Mouse (Mus musculus): ENCODE data around the gene Rpgrip1l.
A peak's percentile ranks its signal among the peaks of the same experiment; 100 is the strongest.

The Rpgrip1l gene

DNA sequence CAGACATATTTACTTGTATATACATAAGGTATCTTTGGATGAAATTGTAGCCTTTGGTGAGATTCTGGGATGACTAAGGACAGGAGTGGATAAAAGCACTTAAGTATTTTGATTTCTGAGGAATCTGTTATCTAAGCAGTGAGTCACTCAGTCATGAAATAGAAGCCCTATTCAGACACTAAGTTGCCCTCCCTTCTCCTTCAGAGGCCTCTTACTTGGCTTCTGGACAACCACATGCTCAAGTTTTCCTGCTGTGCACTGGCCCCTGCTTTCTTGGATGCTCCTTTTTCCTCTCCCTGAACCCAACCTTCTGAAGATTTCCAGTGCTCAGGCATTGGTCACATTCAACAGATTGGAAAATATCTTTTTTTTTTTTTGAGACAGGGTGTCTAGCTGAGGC, 48.5 kb downstream of the Rpgrip1l start:
- no peak for DNase-seq

DNA sequence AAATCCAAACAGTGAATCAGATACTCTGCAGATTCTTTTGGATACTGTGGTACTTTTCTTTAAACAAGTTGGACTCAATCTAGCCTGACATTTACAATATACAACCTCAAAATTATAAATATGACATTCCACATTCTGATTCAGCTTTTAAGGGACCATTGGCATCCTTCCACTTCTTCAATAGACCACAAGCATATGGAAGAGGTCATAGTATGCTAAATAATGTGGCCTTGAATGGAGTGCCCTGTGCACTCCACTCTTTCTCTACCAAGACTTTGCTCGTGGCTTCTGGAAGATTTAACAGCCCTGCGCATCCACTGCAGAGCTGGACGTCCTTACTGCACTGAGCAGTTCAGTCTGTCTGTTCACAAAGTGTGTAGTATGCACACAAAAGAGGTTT, 49.1 kb downstream of the Rpgrip1l start:
- DNase-seq: no peak

DNA sequence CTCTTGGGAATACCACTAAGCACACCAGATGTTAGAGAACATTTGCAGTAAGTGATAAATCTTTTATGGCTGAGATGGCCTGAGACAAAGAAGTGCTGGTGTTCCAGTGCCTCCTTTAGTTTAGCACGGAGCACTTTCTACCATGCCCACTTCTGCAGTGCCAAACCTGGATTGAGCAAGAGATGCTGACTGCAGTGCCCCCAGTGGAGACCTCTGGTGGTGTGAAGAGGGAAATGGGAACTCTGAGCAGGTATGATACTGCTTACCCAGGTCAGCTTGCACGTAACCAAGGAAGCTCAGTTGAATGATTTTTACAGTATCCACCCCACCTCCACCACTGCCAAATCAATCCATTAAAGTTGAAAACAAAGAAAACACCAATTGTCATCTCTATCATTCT, 51.5 kb downstream of the Rpgrip1l start:
- peak; percentile 17 to 19 for DNase-seq

DNA sequence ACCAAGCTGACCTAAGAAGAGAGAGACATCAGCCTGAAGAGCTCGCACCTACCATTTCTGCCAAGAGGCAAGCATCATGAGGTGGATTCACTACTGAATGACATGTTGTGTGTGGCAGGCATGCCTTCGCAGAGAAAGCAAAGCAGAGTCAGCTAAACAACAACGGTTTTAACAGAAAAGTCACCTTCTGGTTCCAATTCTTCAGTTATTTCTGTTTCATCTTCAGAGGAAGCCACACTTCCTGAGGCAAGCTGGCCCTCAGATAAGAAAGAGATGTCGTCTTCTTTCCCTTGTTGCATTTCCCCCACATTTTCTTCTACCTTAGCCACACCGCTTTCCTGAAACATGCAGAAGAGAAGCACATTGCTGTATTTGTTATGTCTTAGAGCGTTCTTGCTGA, 62.1 kb downstream of the Rpgrip1l start:
- no peak for DNase-seq

DNA sequence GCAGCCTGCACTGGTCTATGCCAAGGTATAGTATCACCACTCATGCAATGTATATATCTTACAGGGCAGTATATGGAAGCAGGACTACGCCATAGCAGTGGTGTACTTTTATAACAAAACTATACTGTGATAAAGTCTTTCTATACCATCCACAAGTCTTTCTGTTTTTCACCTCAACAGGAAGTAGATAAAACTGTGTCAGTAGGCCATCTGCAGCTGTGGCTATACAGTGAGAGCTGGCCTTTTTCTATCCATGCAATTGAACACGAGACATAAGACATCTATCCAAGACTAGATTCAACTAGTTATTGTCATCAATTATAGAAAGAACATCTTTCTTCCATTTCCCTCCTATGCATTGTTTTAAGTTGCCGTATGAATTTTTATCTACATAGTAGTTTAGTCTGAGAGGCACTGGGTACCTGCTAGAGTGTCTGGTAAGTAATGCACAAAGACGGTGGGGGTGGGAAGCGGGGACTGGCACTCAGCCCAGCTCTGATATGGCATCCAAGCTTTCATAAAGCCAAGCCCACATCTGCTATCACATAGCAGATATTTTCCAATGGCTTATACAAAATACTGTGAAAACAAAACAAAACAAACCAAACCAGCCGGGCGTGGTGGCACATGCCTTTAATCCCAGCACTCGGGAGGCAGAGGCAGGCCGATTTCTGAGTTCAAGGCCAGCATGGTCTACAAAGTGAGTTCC, 63.1 kb downstream of the Rpgrip1l start:
- peak; percentile 26 to 49 for DNase-seq

DNA sequence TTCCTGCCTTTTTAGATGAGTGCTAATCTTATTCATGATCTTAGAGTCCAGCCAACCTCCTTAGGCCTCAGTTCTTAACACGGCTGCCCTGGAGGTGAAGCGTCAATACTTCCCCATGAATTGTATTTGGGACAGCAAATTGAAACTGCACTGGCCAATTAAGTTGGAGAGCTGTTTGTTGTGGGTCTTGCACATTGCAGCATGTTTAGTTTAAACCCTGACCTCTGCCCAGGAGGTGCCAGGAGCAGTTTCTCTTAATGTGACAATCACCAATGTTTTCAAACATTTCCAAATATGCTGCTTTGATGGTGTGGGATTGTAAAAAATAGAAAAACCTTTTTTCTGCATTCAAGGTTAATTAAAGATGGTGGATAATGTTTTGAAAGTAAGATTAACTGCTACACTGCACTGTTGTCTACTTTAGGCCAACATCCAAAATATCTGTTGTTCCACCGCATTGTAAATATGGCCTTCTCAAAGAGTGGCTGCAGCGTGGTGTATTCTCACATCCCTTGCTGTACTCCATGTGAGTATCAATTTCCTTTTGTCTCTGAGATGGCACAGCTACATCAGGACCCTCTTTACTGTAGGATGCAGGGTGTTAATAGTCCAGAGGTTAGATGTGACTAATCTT, 67.1 kb downstream of the Rpgrip1l start:
- no peak for DNase-seq

DNA sequence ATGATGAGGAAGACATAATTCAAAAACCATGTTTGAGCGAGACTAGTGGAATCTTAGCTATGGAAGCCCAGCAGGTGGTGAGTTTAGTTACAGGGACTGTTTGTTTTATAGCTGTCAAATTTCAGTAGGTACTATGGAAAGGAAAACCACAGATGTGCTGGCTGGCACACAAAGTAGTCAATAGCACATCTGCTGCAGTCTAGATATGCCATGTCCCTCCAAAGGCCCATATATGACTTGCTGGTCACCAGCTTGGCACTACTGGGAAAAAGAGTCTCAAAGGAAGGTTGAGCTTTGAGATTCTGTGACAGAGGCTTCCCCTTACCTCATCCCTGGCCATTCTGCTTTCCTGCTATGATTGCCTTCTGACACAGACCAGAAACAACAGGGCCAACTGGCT, 70.3 kb downstream of the Rpgrip1l start:
- no peak for DNase-seq

DNA sequence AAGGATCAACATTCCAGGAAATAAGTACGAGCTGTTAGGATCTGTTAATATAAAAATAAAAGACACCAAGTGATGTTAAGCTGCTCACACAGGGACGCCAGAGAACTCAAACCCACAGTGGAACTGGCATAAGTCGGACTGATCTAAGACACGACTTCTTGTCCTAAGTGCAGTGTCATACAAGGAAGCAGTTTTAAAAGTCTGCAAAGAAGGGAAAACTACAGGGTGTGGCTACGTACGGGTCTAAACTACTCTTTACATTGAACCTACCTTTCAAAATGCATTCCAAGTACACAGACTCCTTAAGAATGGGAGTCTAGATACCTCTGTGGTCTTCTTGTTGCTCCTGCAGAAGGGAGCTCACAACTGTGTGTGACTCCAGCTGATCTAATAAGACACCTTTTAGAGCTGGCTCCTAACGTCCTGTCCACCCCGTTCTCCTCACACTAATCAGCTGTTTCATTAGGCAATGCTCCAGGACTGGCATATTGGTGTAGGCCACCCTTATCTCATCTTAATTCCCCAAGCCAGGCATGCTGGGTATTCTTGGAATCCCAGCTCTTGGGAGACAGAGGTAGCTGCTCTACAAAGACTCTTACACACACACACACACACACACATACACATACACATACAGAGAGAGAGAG, 71.1 kb downstream of the Rpgrip1l start:
- no peak for DNase-seq

DNA sequence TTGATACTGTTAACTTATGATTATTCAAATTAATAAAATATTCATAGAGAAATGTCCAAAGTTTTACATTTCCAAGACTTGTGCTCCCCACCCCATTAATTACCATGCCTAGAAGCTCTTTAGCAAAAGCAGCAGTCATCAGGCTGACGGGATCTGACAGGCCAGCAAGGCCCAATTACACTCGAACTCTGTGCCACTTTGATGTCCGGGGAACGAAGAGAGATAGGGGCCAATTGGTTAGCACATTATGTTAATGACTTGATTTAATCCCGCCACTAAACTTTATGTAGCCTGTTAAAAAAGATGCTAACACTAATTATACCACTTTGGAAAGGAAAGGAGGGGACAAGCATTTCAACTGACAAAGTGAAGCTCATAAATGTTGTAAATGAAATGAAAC, 71.7 kb downstream of the Rpgrip1l start:
- no peak for DNase-seq

DNA sequence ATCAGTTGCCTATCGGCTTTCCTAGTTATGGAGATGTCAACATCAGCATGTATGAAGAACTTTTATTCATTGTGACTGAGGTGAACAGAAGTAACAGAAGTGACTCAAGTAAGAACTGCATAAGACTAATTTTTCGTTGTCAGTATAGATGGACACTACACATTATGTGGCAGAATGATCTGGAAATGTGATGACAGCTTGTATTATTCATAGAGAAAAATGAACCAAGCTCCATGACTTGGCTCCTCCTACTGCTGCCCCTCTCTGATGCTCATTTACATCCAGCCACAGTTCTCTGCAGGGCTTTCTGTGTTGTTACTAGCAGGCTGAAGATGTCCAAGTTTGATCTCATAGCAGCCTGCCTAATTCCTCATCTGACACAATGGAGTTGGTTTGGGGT, 75.9 kb downstream of the Rpgrip1l start:
- no peak for DNase-seq

DNA sequence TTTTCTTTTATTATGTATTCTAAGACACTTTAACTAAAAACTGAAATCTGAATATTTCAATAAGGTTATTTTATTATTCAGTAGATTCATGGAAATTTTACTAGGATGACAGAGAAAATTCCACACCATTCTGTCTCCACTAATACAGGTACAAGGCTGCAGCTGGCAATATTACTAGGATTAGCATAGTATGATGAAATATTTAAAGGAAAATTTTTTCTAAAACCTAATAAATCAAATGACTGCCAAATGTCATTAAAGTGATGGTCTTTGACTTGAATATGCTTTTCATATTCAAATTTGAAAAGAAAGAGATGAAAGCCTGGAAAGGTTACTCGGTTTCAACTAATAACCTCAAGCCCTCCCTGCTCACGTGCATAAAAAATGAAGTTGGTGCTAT, 79.0 kb downstream of the Rpgrip1l start:
- DNase-seq: no peak

DNA sequence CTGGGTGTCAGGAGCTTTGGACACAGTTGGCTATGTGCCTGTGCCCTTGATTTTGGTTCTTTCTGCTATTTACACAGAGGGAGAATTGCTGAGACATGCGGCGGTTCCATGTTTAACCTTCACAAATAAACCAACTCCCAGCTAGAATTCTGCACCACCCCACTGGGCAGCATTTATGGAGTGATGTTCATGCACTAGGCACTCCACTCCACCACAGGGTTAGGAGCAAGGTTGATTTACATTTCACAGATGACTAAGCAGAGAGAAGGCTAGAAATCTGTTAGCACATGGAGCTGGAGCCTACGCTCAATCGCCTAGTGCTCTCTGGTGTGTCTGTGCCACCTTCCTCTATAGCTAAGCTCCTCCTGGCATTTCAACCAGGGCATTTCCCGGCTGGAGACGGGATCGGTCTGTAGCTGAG, 85.6 kb downstream of the Rpgrip1l start:
- DNase-seq: peak; percentile 9 to 29

DNA sequence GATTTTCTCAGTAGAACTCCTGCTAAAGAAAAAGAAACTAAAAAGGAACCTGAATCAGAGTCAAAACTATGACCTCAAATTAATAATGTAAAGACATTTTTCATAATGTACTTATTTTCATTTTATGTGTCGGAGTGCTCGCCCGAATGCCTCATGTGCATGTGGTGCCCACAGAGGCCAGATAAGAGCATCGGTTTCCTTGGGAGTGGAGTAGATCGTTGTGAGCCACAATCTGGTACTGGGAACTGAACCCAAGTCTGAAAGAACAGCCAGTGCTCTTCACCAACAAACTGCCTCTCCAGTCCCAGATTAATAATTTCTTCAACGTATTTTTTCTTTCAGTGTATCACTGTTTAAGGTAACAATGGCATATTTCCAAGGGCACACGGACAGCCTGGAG, 88.8 kb downstream of the Rpgrip1l start:
- no peak for DNase-seq

DNA sequence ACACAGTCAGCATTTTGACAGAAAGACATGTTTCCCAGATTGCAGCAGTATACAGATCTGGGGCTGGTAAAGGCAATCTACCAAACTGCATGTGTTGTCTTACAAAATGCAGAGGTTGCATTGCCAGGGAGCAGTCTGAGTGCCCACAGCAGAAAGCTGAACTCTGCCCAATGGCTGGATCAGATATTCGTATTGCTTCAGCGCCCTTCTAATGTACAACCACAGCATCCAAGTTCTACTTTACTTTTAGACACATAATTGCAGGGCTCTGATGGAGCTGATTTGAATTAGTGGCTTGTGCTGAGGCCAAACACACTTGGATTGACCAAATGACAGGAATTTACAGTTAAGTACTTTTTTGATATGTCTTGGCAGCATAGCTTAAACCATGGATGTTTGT, 91.2 kb downstream of the Rpgrip1l start:
- DNase-seq: no peak

DNA sequence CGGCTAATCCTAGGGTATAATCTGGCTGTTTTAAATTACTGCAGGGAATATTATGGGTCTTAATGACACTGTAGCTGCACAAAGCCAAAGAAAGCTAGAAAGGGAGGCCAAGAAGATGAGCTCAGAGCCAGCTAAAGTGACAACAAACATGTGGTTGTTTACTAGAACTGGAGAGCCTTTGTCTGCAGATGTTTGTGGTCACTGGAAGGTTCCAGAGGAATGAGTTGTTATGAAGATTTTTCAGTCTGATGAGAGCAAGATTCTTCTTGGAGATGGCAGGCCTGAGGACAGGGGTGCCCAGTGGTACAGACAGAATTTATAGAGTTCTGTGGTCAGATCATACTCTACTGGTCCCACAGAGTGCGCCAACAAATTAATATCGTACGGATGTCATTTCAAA, 94.8 kb downstream of the Rpgrip1l start:
- DNase-seq: no peak

DNA sequence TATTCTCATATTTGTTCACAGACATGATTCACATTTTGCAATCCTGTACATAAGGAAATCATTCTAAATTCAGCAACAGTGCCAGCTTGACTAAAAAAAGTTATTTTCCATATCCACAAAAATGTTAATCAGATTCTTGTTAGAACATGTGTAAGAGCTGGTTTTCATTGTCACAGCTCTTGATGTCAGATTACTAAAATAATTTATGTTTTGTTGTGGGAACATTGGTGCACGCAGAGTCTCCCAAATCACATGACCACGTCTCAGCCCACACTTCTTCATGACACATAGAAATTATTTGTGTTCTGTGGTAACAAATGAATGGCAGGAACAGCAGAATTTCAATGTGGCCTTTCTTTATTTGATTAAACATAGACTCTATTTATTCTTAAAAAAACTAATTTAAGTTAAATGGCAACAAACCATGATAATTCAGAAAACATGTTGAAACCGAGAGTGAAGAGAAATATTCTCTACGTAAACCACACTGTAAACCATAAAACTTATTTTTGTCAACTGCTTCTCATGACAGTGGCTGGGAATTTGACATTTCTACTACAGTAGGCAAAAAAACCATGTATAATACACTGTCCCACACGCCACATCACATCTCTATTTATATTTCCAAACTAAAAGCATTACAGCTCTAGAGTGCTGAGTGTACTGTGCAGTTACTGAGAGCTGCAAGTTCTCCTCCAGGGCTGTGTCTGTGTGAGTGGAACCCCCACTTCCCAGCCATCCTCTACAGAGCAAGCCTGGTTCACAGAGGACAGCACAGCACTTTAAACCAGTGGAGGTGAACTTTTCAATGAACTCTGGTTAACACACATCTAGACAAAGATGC, 95.8 kb downstream of the Rpgrip1l start:
- DNase-seq: no peak

DNA sequence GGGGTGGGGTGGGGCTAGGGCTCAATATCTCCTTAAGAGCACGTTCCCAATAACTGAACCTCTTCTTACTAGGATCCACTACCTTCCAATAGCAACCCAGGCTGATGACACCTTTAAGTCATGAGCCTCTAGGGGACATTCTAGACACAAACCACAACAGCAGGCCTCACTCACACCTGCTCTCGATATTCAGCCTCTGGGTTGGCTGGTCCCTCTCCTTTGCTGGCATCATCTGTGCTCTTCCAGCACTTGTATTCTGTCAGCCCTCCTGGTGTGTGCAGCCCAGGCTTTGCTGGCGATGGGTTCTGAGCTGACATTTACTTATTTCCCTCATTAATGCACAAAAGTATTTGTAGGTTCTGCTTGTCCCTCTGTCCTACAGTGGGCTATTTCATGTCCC, 98.8 kb downstream of the Rpgrip1l start:
- DNase-seq: peak in 1 of 2 experiments; percentile 25

DNA sequence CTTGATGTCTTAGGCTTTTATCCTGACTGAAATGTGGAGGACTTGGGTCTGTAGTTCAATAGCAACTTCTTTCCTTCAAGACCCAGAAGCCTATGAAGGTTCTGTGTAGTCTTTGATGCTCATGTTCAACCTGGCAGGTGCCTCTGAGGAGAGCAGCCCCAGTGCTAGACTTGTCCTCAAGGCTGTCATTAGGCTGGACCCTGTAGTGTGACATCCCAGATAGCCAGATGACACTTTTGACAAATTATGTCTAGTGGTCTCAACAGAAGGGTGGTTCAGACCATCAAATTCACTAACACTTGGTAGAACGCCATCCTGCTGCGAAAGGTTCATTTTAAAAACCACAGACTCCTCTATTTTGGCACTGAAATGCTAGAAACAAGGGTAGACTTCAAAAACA, 100.1 kb downstream of the Rpgrip1l start:
- no peak for DNase-seq

DNA sequence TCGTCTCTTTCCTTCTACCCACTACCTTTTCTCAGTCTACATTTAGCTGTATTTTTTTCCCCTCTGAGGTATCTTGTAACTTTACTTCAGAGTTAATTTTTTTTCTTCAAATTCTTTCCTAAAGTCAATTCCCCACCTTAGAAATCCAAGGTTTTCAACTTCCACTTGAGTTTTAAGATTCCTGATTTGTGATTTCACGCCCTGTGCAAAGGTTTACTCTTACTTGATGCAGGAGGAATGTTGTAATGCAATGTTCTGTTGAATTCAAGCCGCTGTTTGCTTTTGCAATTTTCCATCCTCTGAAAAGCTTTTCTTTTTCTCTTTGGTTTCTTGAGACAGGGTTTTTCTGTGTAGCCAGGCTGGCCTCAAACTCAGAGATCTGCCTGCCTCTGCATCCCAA, 103.4 kb downstream of the Rpgrip1l start:
- no peak for DNase-seq

DNA sequence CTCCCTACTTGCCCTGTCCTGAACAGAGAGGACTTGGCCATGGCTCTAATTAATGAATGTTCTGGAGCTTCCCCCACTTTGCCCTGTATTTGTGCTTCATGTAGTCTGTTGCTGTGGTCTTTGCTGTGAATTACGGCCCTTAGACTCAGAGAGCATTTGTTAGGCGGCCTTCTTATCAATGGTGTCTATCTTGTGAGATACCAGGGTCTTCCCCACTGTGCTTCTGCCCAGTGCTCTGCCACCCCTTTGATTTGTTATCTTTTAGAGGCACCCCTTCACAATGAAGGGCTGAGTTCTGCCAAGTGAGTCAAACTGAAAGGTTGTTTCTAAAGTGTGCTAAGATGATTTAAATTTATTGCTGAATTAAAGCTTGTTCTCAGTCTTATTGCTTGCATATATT, 105.4 kb downstream of the Rpgrip1l start:
- no peak for DNase-seq

DNA sequence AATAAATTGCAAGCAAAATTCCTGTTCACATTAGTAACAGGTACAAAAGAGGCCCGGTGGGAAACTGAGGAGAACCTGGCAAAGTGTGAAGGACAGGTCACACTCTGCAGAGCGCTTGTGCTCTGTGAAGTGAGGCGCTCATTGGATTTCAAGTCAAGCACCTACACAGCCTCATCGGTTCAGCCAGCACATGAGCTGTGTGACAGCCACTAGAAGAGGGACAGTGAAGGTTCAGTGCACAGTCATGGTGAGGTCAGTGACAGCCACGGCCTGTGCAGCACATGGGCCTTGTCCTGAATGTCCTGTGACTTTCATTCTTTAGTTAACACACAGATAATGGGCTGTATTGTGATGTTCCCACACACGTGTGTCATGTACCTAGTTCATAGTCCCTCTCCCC, 107.2 kb downstream of the Rpgrip1l start:
- DNase-seq: no peak

DNA sequence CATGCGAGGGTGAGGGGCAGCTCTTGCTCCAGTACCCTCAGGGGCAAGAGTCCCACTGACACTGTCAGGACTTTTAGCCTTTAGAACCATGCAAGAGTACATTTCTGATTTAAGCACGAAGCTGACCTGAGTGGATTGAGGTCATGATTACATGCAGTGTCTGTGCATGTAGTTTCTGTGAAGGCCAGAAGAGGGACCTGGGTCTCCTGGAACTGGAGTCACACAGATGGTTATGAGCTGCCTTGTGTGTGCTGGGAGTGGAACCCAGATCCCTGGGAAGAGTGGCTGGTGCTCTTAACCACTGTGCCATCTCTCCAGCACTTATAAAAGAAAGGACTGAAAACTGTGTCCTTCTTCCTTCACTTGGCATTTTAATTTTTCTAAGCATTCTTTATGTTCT, 111.9 kb downstream of the Rpgrip1l start:
- no peak for DNase-seq

DNA sequence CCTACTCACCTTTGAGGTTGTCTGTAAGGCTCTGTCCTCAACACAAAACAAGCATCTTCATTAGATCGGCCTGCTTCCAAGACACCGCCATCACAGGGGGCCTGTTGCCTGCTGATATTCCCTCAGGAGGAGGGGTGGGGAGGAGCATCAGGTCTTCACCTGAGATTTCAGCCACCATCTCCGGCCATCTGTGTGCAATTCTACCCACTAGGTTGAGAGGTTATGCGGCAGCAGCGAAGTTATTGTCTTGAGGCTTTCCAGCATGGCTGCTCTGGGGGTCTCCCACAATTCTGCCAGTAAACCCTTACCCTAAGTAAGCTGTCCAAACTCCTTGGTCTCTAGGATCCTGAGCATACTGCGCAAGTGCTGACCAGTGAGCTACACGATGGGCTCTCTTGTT, 113.2 kb downstream of the Rpgrip1l start, which contains the start of gene Aktip:
TSS of gene Aktip (minus strand) at position 101 of the 400 bp plus-strand sequence.
- no peak for DNase-seq

All from cerebellum, postnatal 10 days (tissue).